Mouse (Mus musculus) megakaryocyte-erythroid progenitor cell, adult 5-6 weeks (primary cell): Measurements from ENCODE around the gene Col4a1. TPM values are rescaled to one million over a fixed set of nuclear protein-coding genes. Genes with fewer than 3 reads are reported as not detected.

ENCODE experiments used
- ATAC-seq: replicated peaks from 2 replicates; pipeline ENCODE4 v1.8.0; 2016; ENCODE audit warnings: mild to moderate bottlenecking, inconsistent platforms; ENCODE audit not compliant: severe bottlenecking, poor library complexity, low FRiP score, low TSS enrichment
- total RNA-seq, 2 experiments: library from RNA; stranded (forward) in 1 of 2; stranded (reverse) in 1 of 2; fragments of 200-1000, 215-1000 nt in 1 of 2; fragments of >200 nt in 1 of 2; fragmentation: Nextera tagmentation in 1 of 2; gene quantifications; 2 replicates each; pipeline ENCODE4 v1.2.3; 2014 to 2017

The Col4a1 gene
- total RNA-seq, 2 experiments from 2014 or later, result not detected

GRCm38 (mm10) chr8:11307451-11307850 lies 5.2 kb downstream of the Col4a1 start:
- ATAC-seq, result no peak

- no peak for ATAC-seq
These were observed 7.1 kb downstream of the Col4a1 start for GRCm38 (mm10) chr8:11305539-11305938.

- ATAC-seq, result no peak
These were observed 8.5 kb downstream of the Col4a1 start for GRCm38 (mm10) chr8:11304027-11304601.

GRCm38 (mm10) chr8:11300436-11300835 lies 12.2 kb downstream of the Col4a1 start:
- ATAC-seq, result no peak

GRCm38 (mm10) chr8:11299317-11299602 lies 13.4 kb downstream of the Col4a1 start:
- no peak for ATAC-seq

GRCm38 (mm10) chr8:11298531-11299316 lies 13.9 kb downstream of the Col4a1 start:
- no peak for ATAC-seq

- no peak for ATAC-seq
These were observed 15.3 kb downstream of the Col4a1 start for GRCm38 (mm10) chr8:11297141-11297838.

- no peak for ATAC-seq
These were observed 16.2 kb downstream of the Col4a1 start for GRCm38 (mm10) chr8:11296282-11296943.

- ATAC-seq, result no peak
These were observed 20.0 kb downstream of the Col4a1 start for GRCm38 (mm10) chr8:11292611-11293010.

GRCm38 (mm10) chr8:11290533-11290932 lies 22.1 kb downstream of the Col4a1 start:
- no peak for ATAC-seq

- ATAC-seq, result no peak
These were observed 24.3 kb downstream of the Col4a1 start for GRCm38 (mm10) chr8:11288286-11288685.

- ATAC-seq, result no peak
These were observed 25.5 kb downstream of the Col4a1 start for GRCm38 (mm10) chr8:11287139-11287538.

GRCm38 (mm10) chr8:11285437-11285836 lies 27.2 kb downstream of the Col4a1 start:
- no peak for ATAC-seq

GRCm38 (mm10) chr8:11283217-11283616 lies 29.4 kb downstream of the Col4a1 start:
- no peak for ATAC-seq

- no peak for ATAC-seq
These were observed 29.9 kb downstream of the Col4a1 start for GRCm38 (mm10) chr8:11282696-11283095.

- ATAC-seq, result no peak
These were observed 30.5 kb downstream of the Col4a1 start for GRCm38 (mm10) chr8:11282139-11282538.

GRCm38 (mm10) chr8:11280721-11281268 lies 31.8 kb downstream of the Col4a1 start:
- ATAC-seq, result no peak

GRCm38 (mm10) chr8:11279296-11279826 lies 33.3 kb downstream of the Col4a1 start:
- no peak for ATAC-seq

GRCm38 (mm10) chr8:11278101-11278611 lies 34.5 kb downstream of the Col4a1 start:
- no peak for ATAC-seq
